Mouse (Mus musculus): ENCODE data around the gene Aldh3b1.

DNA sequence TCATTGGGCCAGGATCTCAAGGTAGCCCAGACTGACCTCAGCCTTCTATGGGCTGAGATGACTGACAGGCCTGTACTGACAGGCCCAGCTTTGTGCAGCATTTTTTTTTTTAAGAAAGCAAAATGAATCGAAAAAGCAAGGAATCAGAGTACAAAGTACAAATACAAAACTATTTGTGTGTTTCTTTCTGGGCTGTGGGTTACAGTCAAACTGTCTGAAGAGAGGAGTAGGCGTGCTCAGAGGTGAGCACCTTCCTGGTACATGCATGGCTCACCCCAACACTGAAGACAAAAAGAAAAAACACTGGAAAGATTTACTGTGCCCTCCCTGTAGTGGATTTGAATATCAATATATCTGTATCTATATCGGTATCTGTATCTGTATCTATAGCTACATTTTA lies 18.2 kb upstream of the Aldh3b1 start:
- TF ChIP-seq CTCF (IDR thresholded peaks at IDR 0.05; ENCODE audit: low read depth, low read length) (no peak), POLR2A (IDR thresholded peaks at IDR 0.05; ENCODE audit: extremely low read depth, insufficient read depth, low read length) (no peak)
